Mouse (Mus musculus) liver, adult 10 weeks (tissue): ENCODE data around the gene Naip2. TPM values are rescaled to one million over a fixed set of nuclear protein-coding genes. Genes with fewer than 3 reads are reported as not detected.

Experiments used
- polyA plus RNA-seq: library from polyadenylated mRNA; stranded (reverse); fragments of 350-450 nt; fragmentation: Illumina TruSeq; extraction: RNeasy Lipid Tissue Mini Kit (QIAGEN cat#74804); gene quantifications from one replicate; pipeline ENCODE4 v1.2.3, GENCODE M21; 2014; ENCODE audit warnings: low read depth, low replicate concordance

Gene Naip2
- polyA plus RNA-seq = 3.4 TPM

DNA sequence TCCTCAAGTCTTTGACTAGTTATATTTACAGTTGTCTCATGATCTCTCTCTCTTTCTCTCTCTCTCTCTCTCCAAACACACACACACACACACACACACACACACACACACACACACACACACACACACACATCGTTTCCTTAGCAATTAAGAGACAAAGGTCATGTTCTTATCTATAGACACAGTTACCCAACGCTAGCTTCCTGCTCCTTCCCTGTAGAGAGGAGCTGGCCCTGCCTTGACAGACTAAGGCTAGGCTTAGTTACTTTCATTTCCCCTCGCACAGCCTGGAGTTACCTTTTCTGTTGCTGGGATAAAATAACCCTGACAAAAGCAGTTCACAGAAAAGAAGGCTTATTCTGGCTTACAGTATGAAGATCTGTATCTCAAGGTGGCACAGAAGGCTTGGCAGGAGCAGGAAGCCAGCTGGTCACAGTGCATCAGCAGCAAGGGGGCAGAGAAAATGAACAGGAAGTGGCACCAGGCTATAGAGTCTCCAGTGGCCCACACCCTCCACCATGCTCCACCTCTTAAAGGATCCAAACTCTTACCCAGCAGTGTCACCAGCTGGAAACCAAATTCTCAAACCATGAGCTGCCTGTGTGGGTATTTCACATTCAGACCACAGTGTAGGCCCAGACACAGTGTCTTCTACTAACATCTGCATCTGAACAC lies at the start of gene Naip2:
Gene Naip2, minus strand, starts transcription at position 434 of the 675 bp plus-strand sequence.

DNA sequence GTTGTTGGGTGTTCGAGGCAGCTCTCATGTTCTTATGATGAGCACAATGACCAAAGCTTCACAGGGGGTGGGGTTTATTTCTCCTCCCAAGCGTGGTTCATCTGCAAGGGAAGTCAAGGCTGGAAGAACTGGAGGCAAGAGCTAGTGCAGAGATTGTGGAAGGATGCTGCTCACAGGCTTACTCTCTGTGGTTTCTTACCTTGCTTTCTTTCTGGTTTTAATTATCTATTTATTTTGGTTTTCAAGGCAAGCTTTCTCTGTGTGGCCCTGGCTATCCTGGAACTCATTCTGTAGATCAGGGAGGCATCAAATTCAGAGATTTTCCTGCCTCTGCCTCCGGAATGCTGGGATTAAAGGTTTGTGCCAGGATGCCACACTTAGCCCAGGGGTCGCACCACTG lies 44.3 kb upstream of the Naip2 start, which contains the start of gene Naip5:
Gene Naip5, minus strand, starts transcription at position 101 of the 400 bp plus-strand sequence.

GRCm38 (mm10) chr13:100124423-100125257 lies 77.3 kb downstream of the Naip2 start, which contains the start of gene Smn1:
TSS of gene Smn1 (plus strand) at chr13:100124852.

GRCm38 (mm10) chr13:100107652-100108472 lies 94.0 kb downstream of the Naip2 start, which contains the start of gene Serf1:
TSS of gene Serf1 (plus strand) at chr13:100108012.

GRCm38 (mm10) chr13:100103748-100104254 lies 98.1 kb downstream of the Naip2 start, which contains the start of gene Bdp1:
TSS of gene Bdp1 (minus strand) at chr13:100104070.

Other genes with a start within 250 kb of the Naip2 start
- gene Mccc2, start 186.5 kb downstream of the Naip2 start, polyA plus RNA-seq = 102 TPM
- 11.1 TPM for gene Bdp1, start 98.0 kb downstream of the Naip2 start, polyA plus RNA-seq
- 34.0 TPM for gene Serf1, start 94.1 kb downstream of the Naip2 start, polyA plus RNA-seq
- 13.3 TPM for gene Smn1, start 77.2 kb downstream of the Naip2 start, polyA plus RNA-seq
- 1.7 TPM for gene Naip5, start 44.2 kb upstream of the Naip2 start, polyA plus RNA-seq
- 0.77 TPM for gene Naip6, start 115.6 kb upstream of the Naip2 start, polyA plus RNA-seq